Comparison of ENCODE assay signal across 8 mouse cellular contexts in genomic region chr7:98522576-98522975, GRCm38 (mm10). TPM values are rescaled to one million over a fixed set of nuclear protein-coding genes. Genes with fewer than 3 reads are reported as not detected.
DNase-seq lines count a peak whose midpoint lies in the region; ATAC-seq lines count a peak whose summit lies in the region.
"Had no signal": no experiment of that assay in that cellular context is flagged by ENCODE, and none has a peak within 500 bp of the region (broad histone marks: within the 10 kb centered on the region; RNA-seq: fewer than 3 reads in every experiment).

No protein-coding gene starts in this region.

- no peak overlapping the region for H3K9ac ChIP-seq in heart, embryonic 15.5 days
- no peak overlapping the region for H3K9ac ChIP-seq in lung, embryonic 16.5 days (ENCODE audit: low read length)
- H3K9ac ChIP-seq in midbrain, embryonic 14.5 days (replicated peaks; ENCODE audit: low read length): no peak overlapping the region

- peak overlapping the region; percentile 66 for H3K27ac ChIP-seq in heart, embryonic 15.5 days
- H3K27ac ChIP-seq in lung, embryonic 16.5 days (ENCODE audit: low read length): peak overlapping the region; percentile 76
- H3K27ac ChIP-seq in midbrain, embryonic 14.5 days (replicated peaks; ENCODE audit: low read depth, low read length): no peak overlapping the region

- no peak for ATAC-seq in heart, embryonic 15.5 days (replicated peaks; ENCODE audit: insufficient number of reproducible peaks, insufficient read depth, low FRiP score, low read depth)
- no peak for ATAC-seq in lung, embryonic 16.5 days (ENCODE audit: low read depth)
- no peak for ATAC-seq in midbrain, embryonic 14.5 days (ENCODE audit: low FRiP score, low TSS enrichment)

- no peaks in the 10 kb centered on the region for H3K36me3 ChIP-seq in heart, embryonic 15.5 days
- no peaks in the 10 kb centered on the region for H3K36me3 ChIP-seq in lung, embryonic 16.5 days (ENCODE audit: control insufficient read depth, insufficient read depth, low read length)
- H3K36me3 ChIP-seq in midbrain, embryonic 14.5 days (ENCODE audit: control insufficient read depth, insufficient read depth, low read length): no peaks in the 10 kb centered on the region

- no peaks in the 10 kb centered on the region for H3K9me3 ChIP-seq in heart, embryonic 15.5 days (replicated peaks)
- no peaks in the 10 kb centered on the region for H3K9me3 ChIP-seq in lung, embryonic 16.5 days (ENCODE audit: control insufficient read depth, low read length)
- no peaks in the 10 kb centered on the region for H3K9me3 ChIP-seq in midbrain, embryonic 14.5 days (ENCODE audit: control insufficient read depth, low read length)

- no peak overlapping the region for H3K4me2 ChIP-seq in heart, embryonic 15.5 days
- H3K4me2 ChIP-seq in lung, embryonic 16.5 days (ENCODE audit: low read depth, low read length): no peak overlapping the region
- no peak overlapping the region for H3K4me2 ChIP-seq in midbrain, embryonic 14.5 days (ENCODE audit: low read length)

- H3K4me1 ChIP-seq in heart, embryonic 15.5 days (replicated peaks): peaks cover 38% of the 10 kb centered on the region
- H3K4me1 ChIP-seq in lung, embryonic 16.5 days (replicated peaks; ENCODE audit: control insufficient read depth, insufficient read depth, low read length): peaks cover 29% of the 10 kb centered on the region
- no peaks in the 10 kb centered on the region for H3K4me1 ChIP-seq in midbrain, embryonic 14.5 days (ENCODE audit: control insufficient read depth, insufficient read depth, low read length)

- WGBS in heart, embryonic 15.5 days: 69% methylated on average over 5 of the region's 5 CpGs
- WGBS in lung, embryonic 16.5 days: 55% methylated on average over 5 of the region's 5 CpGs
- 86% methylated on average over 5 of the region's 5 CpGs for WGBS in midbrain, embryonic 14.5 days

- H3K27me3 ChIP-seq in heart, embryonic 15.5 days: no peaks in the 10 kb centered on the region
- H3K27me3 ChIP-seq in lung, embryonic 16.5 days (ENCODE audit: control insufficient read depth, insufficient read depth, low read depth, low read length): no peaks in the 10 kb centered on the region
- no peaks in the 10 kb centered on the region for H3K27me3 ChIP-seq in midbrain, embryonic 14.5 days (ENCODE audit: control insufficient read depth, insufficient read depth, low read length)

- DNase-seq in spleen, postnatal 36 days (ENCODE audit: low spot score in 2 of 2): peak; percentile 31 to 44
- DNase-seq in spleen, postnatal 14 days (ENCODE audit: low spot score in 2 of 2): no peak
- peak; percentile 54 for DNase-seq in thymus, postnatal 4 days
- no peak for DNase-seq in embryo, embryonic 9.5 days (ENCODE audit: extremely low spot score)
- DNase-seq in midbrain, embryonic 14.5 days: no peak

- no peak overlapping the region for H3K4me3 ChIP-seq in heart, embryonic 15.5 days
- no peak overlapping the region for H3K4me3 ChIP-seq in lung, embryonic 16.5 days (ENCODE audit: low read length)
- no peak overlapping the region for H3K4me3 ChIP-seq in midbrain, embryonic 14.5 days (replicated peaks; ENCODE audit: low read depth, low read length)
- H3K4me3 ChIP-seq: myocyte had no signal

RNA-seq across cellular contexts. Expression of gene Lrrc32, which starts 33.5 kb away (rescaled TPM):
- polyA plus RNA-seq in heart, embryonic 15.5 days (2015; fragmentation: Nextera tagmentation; extraction: Ambion mirVana): 7.3 and 9.1 TPM in 2 replicates
- polyA plus RNA-seq in lung, embryonic 16.5 days (2015; fragmentation: Nextera tagmentation; extraction: Ambion mirVana): 6.0 and 6.3 TPM in 2 replicates
- polyA plus RNA-seq in midbrain, embryonic 14.5 days (2014; fragmentation: Nextera tagmentation; extraction: Ambion mirVana): 1.6 and 4.2 TPM in 2 replicates

Comparison
In these comparisons a context has a peak if more than half of its experiments do, and no peak if none do; other contexts are left out.
1. DNase-seq: peak in spleen, postnatal 36 days (2 of 2) and thymus, postnatal 4 days (single experiment); none in spleen, postnatal 14 days (0 of 2), embryo, embryonic 9.5 days (single experiment) and midbrain, embryonic 14.5 days (single experiment).